Mouse (Mus musculus): ENCODE data around the gene Bcl9. TPM values are rescaled to one million over a fixed set of nuclear protein-coding genes. Genes with fewer than 3 reads are reported as not detected.

Gene Bcl9
- total and polyA plus RNA-seq, 3 experiments = 2.1 to 20.8 TPM; not detected in 1

DNA sequence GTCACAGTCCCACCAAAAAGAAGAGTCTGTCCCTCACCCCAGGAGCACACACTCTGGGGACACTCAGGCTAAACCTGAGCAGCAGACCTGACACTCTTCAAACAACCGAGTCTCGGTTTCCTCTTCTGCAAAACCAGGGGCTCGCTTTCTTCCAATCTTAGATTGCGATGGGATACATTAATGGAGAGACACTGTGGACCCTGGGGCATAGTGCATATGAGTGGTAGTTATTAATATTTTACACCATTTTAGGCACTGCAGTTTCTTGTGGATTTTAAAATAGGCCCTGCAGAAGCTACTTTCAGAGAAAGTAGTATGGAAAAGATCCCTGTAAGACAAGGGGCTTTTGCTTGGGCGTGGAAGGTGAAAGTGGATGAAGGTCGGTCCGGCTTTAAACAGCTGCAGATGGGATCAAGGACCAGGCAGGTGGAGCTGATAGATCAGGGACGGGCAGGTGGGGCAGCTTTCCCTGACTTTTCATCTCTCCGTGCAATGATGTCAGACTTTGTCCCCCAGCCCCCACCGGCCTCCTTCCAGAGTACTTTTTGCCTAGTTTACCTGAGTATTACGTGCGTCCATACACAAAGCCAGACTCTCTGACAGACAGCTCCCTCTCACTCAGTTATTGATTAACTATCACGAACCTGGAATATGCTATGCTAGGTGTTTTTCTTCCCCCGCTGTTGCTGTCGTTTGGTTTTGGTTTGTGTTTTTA, 23.0 kb downstream of the Bcl9 start:
- Histone ChIP-seq H3K27ac (ENCODE audit: control insufficient read depth, low read depth, low read length) (no peak overlapping the region), H3K79me2 (ENCODE audit: control insufficient read depth, insufficient read depth, low read length, poor library complexity) (no peaks in the 10 kb centered on the region), H3K9me3 (replicated peaks; ENCODE audit: insufficient read depth, low read length) (no peaks in the 10 kb centered on the region), H3K9ac (ENCODE audit: control insufficient read depth, low read depth, low read length, poor library complexity, severe bottlenecking) (no peak overlapping the region), H3K27me3 (ENCODE audit: control insufficient read depth in 1 of 2, insufficient read depth in 2 of 2, low read length in 2 of 2) (peaks cover 0 to 4% of the 10 kb centered on the region in 2 experiments; a peak in 2 of 4 replicates), H3K4me1 (ENCODE audit: control insufficient read depth in 1 of 2, insufficient read depth in 2 of 2, low read length in 2 of 2) (no peaks in the 10 kb centered on the region; a peak in 1 of 4 replicates), H3K4me3 (ENCODE audit: control insufficient read depth in 1 of 2, insufficient read depth in 1 of 2, low read depth in 2 of 2, low read length in 2 of 2) (no peak overlapping the region), H3K36me3 (ENCODE audit: control insufficient read depth in 1 of 2, insufficient read depth in 2 of 2, low read length in 2 of 2) (no peaks in the 10 kb centered on the region)
- TF ChIP-seq TAL1 (IDR thresholded peaks at IDR 0.05; ENCODE audit: low read length) (no peak), USF2 (IDR thresholded peaks at IDR 0.05; ENCODE audit: borderline replicate concordance in 1 of 2, insufficient read depth in 1 of 2, low read depth in 1 of 2, low read length in 2 of 2) (no peak), MYC (IDR thresholded peaks at IDR 0.05; ENCODE audit: low read depth, low read length) (no peak), E2F4 (IDR thresholded peaks at IDR 0.05; ENCODE audit: borderline replicate concordance, low read depth, low read length) (no peak), TCF12 (IDR thresholded peaks at IDR 0.05; ENCODE audit: low read depth, low read length) (no peak), SIN3A (IDR thresholded peaks at IDR 0.05; ENCODE audit: low read length) (no peak), SMC3 (IDR thresholded peaks at IDR 0.05; ENCODE audit: low read depth, low read length) (no peak), CHD1 (IDR thresholded peaks at IDR 0.05; ENCODE audit: low read depth, low read length) (no peak), GATA1 (IDR thresholded peaks at IDR 0.05; ENCODE audit: low read depth, low read length) (no peak), HCFC1 (IDR thresholded peaks at IDR 0.05; ENCODE audit: low read depth, low read length) (no peak), MXI1 (IDR thresholded peaks at IDR 0.05; ENCODE audit: low read depth, low read length) (no peak)
- DNase-seq (ENCODE audit: low read depth, low spot score) = no peak

DNA sequence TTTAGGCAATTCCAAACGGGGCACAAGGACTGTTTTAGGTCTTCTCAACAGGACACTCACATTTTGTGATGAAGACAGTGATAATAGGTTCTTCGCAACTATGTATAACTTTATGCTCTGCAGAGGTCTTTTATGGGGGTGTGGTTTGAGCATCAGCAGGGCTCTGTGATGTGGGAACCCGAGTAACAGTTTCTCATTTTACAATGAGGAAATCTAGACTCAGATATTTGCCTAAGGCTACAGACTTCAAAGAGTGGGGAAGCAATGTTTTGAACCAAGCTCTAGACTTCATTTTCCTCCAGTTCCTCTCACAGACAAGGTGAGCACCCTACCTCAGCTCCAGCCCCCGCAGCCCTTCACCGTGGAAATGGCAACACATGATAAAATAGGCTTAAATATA, 23.8 kb downstream of the Bcl9 start:
- TF ChIP-seq MYC (IDR thresholded peaks at IDR 0.05; ENCODE audit: low read depth, low read length) = no peak
- TF ChIP-seq MYB (IDR thresholded peaks at IDR 0.05; ENCODE audit: low read depth, low read length) = no peak
- TF ChIP-seq CHD1 (IDR thresholded peaks at IDR 0.05; ENCODE audit: low read depth, low read length) = no peak
- TF ChIP-seq NRF1 (IDR thresholded peaks at IDR 0.05; ENCODE audit: insufficient read depth, low read depth, low read length, poor library complexity, severe bottlenecking) = no peak
- TF ChIP-seq ZC3H11A (IDR thresholded peaks at IDR 0.05; ENCODE audit: low read depth, low read length) = no peak
- no peak for TF ChIP-seq TAL1 (IDR thresholded peaks at IDR 0.05; ENCODE audit: low read length)
- TF ChIP-seq NELFE (IDR thresholded peaks at IDR 0.05; ENCODE audit: low read depth, low read length) = no peak
- TF ChIP-seq RCOR1 (IDR thresholded peaks at IDR 0.05; ENCODE audit: low read depth, low read length) = no peak
- no peak for TF ChIP-seq MAFK (IDR thresholded peaks at IDR 0.05; ENCODE audit: borderline replicate concordance, low read depth, low read length)
- TF ChIP-seq ZNF384 (IDR thresholded peaks at IDR 0.05; ENCODE audit: low read depth, low read length) = no peak
- TF ChIP-seq BHLHE40 (IDR thresholded peaks at IDR 0.05; ENCODE audit: borderline replicate concordance, low read depth, low read length) = no peak
- TF ChIP-seq JUND (IDR thresholded peaks at IDR 0.05; ENCODE audit: low read depth, low read length) = no peak
- no peak for TF ChIP-seq MXI1 (IDR thresholded peaks at IDR 0.05; ENCODE audit: low read depth, low read length)
- TF ChIP-seq CTCF (IDR thresholded peaks at IDR 0.05 in 2 of 3, conservative IDR thresholded peaks at IDR 0.05 in 1 of 3; ENCODE audit: control insufficient read depth in 1 of 3, insufficient read depth in 1 of 3, low read depth in 2 of 3, low read length in 3 of 3, poor library complexity in 1 of 3, severe bottlenecking in 1 of 3) = no peak
- TF ChIP-seq USF1 (IDR thresholded peaks at IDR 0.05; ENCODE audit: low read depth, low read length) = no peak
- TF ChIP-seq MEF2A (IDR thresholded peaks at IDR 0.05; ENCODE audit: extremely low read depth, insufficient replicate concordance, low read depth, low read length, poor library complexity, severe bottlenecking) = no peak
- Histone ChIP-seq H3K4me1 (ENCODE audit: control insufficient read depth in 1 of 2, insufficient read depth in 2 of 2, low read length in 2 of 2) (no peaks in the 10 kb centered on the region; a peak in 1 of 4 replicates), H3K79me2 (ENCODE audit: control insufficient read depth, insufficient read depth, low read length, poor library complexity) (no peaks in the 10 kb centered on the region), H3K27ac (ENCODE audit: control insufficient read depth, low read depth, low read length) (no peak overlapping the region), H3K36me3 (ENCODE audit: control insufficient read depth in 1 of 2, insufficient read depth in 2 of 2, low read length in 2 of 2) (no peaks in the 10 kb centered on the region), H3K27me3 (ENCODE audit: control insufficient read depth in 1 of 2, insufficient read depth in 2 of 2, low read length in 2 of 2) (peaks cover 0 to 4% of the 10 kb centered on the region in 2 experiments; a peak in 2 of 4 replicates), H3K9ac (ENCODE audit: control insufficient read depth, low read depth, low read length, poor library complexity, severe bottlenecking) (no peak overlapping the region), H3K4me3 (ENCODE audit: control insufficient read depth in 1 of 2, insufficient read depth in 1 of 2, low read depth in 2 of 2, low read length in 2 of 2) (no peak overlapping the region), H3K9me3 (replicated peaks; ENCODE audit: insufficient read depth, low read length) (no peaks in the 10 kb centered on the region)
- no peak for DNase-seq (ENCODE audit: low read depth, low spot score)
